Mouse (Mus musculus) midbrain, embryonic 14.5 days (tissue): ENCODE results near the gene Hist3h2ba. TPM values are rescaled to one million over a fixed set of nuclear protein-coding genes. Genes with fewer than 3 reads are reported as not detected.
A peak's percentile ranks its signal among the peaks of the same experiment; 100 is the strongest.

ENCODE experiments used
- ATAC-seq: fragments of 200-750 bp; cut with Nextera tagmentation; 2 replicates; pipeline ENCODE4 v1.8.0; 2017; ENCODE audit warnings: moderate number of reproducible peaks, moderate library complexity; ENCODE audit not compliant: low FRiP score, low TSS enrichment
- DNase-seq: peaks from one replicate; pipeline ENCODE4 v3.0.0-alpha.2; 2015
- H3K27ac ChIP-seq: fragments of 300-500 bp; sonication (generic); replicated peaks from 2 replicates; pipeline ENCODE4 v1.5.1; 2014; ENCODE audit warnings: mild to moderate bottlenecking, low read depth, low read length, moderate library complexity
- H3K27me3 ChIP-seq: fragments of 300-500 bp; sonication (generic); 2 replicates; pipeline ENCODE4 v1.6.1; 2014; ENCODE audit warnings: low read length, control low read depth, mixed read lengths; ENCODE audit not compliant: control insufficient read depth, insufficient read depth
- H3K36me3 ChIP-seq: fragments of 300-500 bp; sonication (generic); 2 replicates; pipeline ENCODE4 v1.6.1; 2014; ENCODE audit warnings: low read length, control low read depth; ENCODE audit not compliant: control insufficient read depth, insufficient read depth
- H3K4me1 ChIP-seq: fragments of 300-500 bp; sonication (generic); 2 replicates; pipeline ENCODE4 v1.6.1; 2014; ENCODE audit warnings: mild to moderate bottlenecking, antibody characterized with exemption, low read length, control low read depth; ENCODE audit not compliant: control insufficient read depth, insufficient read depth
- H3K4me2 ChIP-seq: fragments of 300-500 bp; sonication (generic); 2 replicates; pipeline ENCODE4 v1.6.1; 2014; ENCODE audit warnings: mild to moderate bottlenecking, low read length, moderate library complexity
- H3K4me3 ChIP-seq: fragments of 300-500 bp; sonication (generic); replicated peaks from 2 replicates; pipeline ENCODE4 v1.5.1; 2014; ENCODE audit warnings: low read depth, low read length
- H3K9ac ChIP-seq: fragments of 300-500 bp; sonication (generic); replicated peaks from 2 replicates; pipeline ENCODE4 v1.6.1; 2014; ENCODE audit warnings: mild to moderate bottlenecking, low read length, moderate library complexity
- H3K9me3 ChIP-seq: fragments of 300-500 bp; sonication (generic); 2 replicates; pipeline ENCODE4 v1.6.1; 2016; ENCODE audit warnings: low read length, control low read depth, mixed read lengths; ENCODE audit not compliant: control insufficient read depth
- WGBS: fragments of 180-500 bp; shearing (Covaris S2); extraction: QIAGEN DNeasy Blood & Tissue Kit; methylation state at CpG from one replicate; pipeline ENCODE4 v1.1.7; 2014; 5-methylcytosine and 5-hydroxymethylcytosine counted together
- polyA plus RNA-seq: library from polyadenylated mRNA; unstranded; fragments of >200 nt; fragmentation: Nextera tagmentation; extraction: Ambion mirVana; gene quantifications from 2 replicates; pipeline ENCODE4 v1.2.1, GENCODE M21; 2014

The Hist3h2ba gene
- polyA plus RNA-seq, 1 experiment from 2014 or later = 239 TPM

GRCm38 (mm10) chr11:58916879-58917744 lies 31.6 kb upstream of the Hist3h2ba start:
- 56% methylated on average over 14 of the region's 14 CpGs for WGBS
- ATAC-seq (no peak), DNase-seq (peak; percentile 58)
- Histone ChIP-seq H3K9ac (no peak overlapping the region), H3K27ac (no peak overlapping the region), H3K4me2 (no peak overlapping the region), H3K4me3 (no peak overlapping the region), H3K36me3 (no peaks in the 10 kb centered on the region), H3K27me3 (no peaks in the 10 kb centered on the region), H3K9me3 (no peaks in the 10 kb centered on the region), H3K4me1 (no peaks in the 10 kb centered on the region)

GRCm38 (mm10) chr11:58917745-58918366 lies 30.9 kb upstream of the Hist3h2ba start, which contains the start of gene Btnl10:
Btnl10 (plus strand) TSS chr11:58917908.
- Histone ChIP-seq H3K9me3 (no peaks in the 10 kb centered on the region), H3K4me2 (no peak within 1 kb of the TSS), H3K36me3 (no peaks in the 10 kb centered on the region), H3K27ac (no peak within 1 kb of the TSS), H3K9ac (no peak within 1 kb of the TSS), H3K4me1 (no peaks in the 10 kb centered on the region), H3K27me3 (no peaks in the 10 kb centered on the region), H3K4me3 (no peak within 1 kb of the TSS)
- ATAC-seq (no peak), DNase-seq (no peak)
- WGBS = 85% methylated on average over 12 of the region's 12 CpGs

- no peaks in the 10 kb centered on the region for H3K36me3 ChIP-seq
- DNase-seq = no peak
- no peak overlapping the region for H3K27ac ChIP-seq
- H3K9ac ChIP-seq = no peak overlapping the region
- ATAC-seq = no peak
- H3K27me3 ChIP-seq = no peaks in the 10 kb centered on the region
- no peak overlapping the region for H3K4me3 ChIP-seq
- no peaks in the 10 kb centered on the region for H3K4me1 ChIP-seq
- WGBS = 76% methylated on average over 5 of the region's 5 CpGs
- no peak overlapping the region for H3K4me2 ChIP-seq
- H3K9me3 ChIP-seq = no peaks in the 10 kb centered on the region
Measured at GRCm38 (mm10) chr11:58918759-58919158, 30.0 kb upstream of the Hist3h2ba start.

GRCm38 (mm10) chr11:58922420-58922819 lies 26.3 kb upstream of the Hist3h2ba start:
- Histone ChIP-seq H3K27ac (no peak overlapping the region), H3K4me3 (no peak overlapping the region), H3K27me3 (no peaks in the 10 kb centered on the region), H3K9me3 (no peaks in the 10 kb centered on the region), H3K9ac (no peak overlapping the region), H3K4me1 (no peaks in the 10 kb centered on the region), H3K4me2 (no peak overlapping the region), H3K36me3 (no peaks in the 10 kb centered on the region)
- WGBS = 88% methylated on average over 9 of the region's 9 CpGs
- ATAC-seq (no peak), DNase-seq (no peak)

GRCm38 (mm10) chr11:58926651-58927050 lies 22.1 kb upstream of the Hist3h2ba start:
- 84% methylated on average over 2 of the region's 3 CpGs for WGBS
- DNase-seq = no peak
- H3K9me3 ChIP-seq = no peaks in the 10 kb centered on the region

GRCm38 (mm10) chr11:58927053-58927452 lies 21.7 kb upstream of the Hist3h2ba start:
- DNase-seq = no peak
- H3K27me3 ChIP-seq = no peaks in the 10 kb centered on the region
- H3K4me2 ChIP-seq = no peak overlapping the region
- no peak overlapping the region for H3K27ac ChIP-seq
- no peak for ATAC-seq
- 0 out of 2 replicates have a peak, but pooled peaks cover 5% of the 10 kb centered on the region for H3K4me1 ChIP-seq
- H3K4me3 ChIP-seq = no peak overlapping the region
- H3K36me3 ChIP-seq = peaks cover 15% of the 10 kb centered on the region
- H3K9ac ChIP-seq = no peak overlapping the region
- 83% methylated on average over 2 of the region's 2 CpGs for WGBS
- no peaks in the 10 kb centered on the region for H3K9me3 ChIP-seq

More at GRCm38 (mm10) chr11:58926651-58927050, 22.1 kb upstream of the Hist3h2ba start:
- no peak for ATAC-seq
- Histone ChIP-seq H3K9ac (no peak overlapping the region), H3K27me3 (no peaks in the 10 kb centered on the region), H3K4me2 (no peak overlapping the region), H3K4me1 (0 out of 2 replicates have a peak, but pooled peaks cover 5% of the 10 kb centered on the region), H3K27ac (no peak overlapping the region), H3K4me3 (no peak overlapping the region), H3K36me3 (peaks cover 11% of the 10 kb centered on the region)

- Histone ChIP-seq H3K36me3 (peaks cover 25% of the 10 kb centered on the region), H3K9ac (no peak overlapping the region), H3K27ac (peak overlapping the region; percentile 49), H3K9me3 (no peaks in the 10 kb centered on the region), H3K4me1 (0 out of 2 replicates have a peak, but pooled peaks cover 5% of the 10 kb centered on the region), H3K27me3 (no peaks in the 10 kb centered on the region), H3K4me2 (peak overlapping the region; percentile 34), H3K4me3 (no peak overlapping the region)
- 33% methylated on average over 20 of the region's 20 CpGs for WGBS
- DNase-seq = peak; percentile 86
- peak; percentile 71; the same call in 1 of the 2 replicates for ATAC-seq
Measured at GRCm38 (mm10) chr11:58927790-58928651, 20.7 kb upstream of the Hist3h2ba start.

- no peak for ATAC-seq
- H3K27me3 ChIP-seq = no peaks in the 10 kb centered on the region
- no peak for DNase-seq
- no peak overlapping the region for H3K4me3 ChIP-seq
- 83% methylated on average over 4 of the region's 4 CpGs for WGBS
- no peak overlapping the region for H3K9ac ChIP-seq
- H3K4me1 ChIP-seq = 0 out of 2 replicates have a peak, but pooled peaks cover 5% of the 10 kb centered on the region
- H3K27ac ChIP-seq = no peak overlapping the region
- no peak overlapping the region for H3K4me2 ChIP-seq
- H3K36me3 ChIP-seq = peaks cover 36% of the 10 kb centered on the region
- no peaks in the 10 kb centered on the region for H3K9me3 ChIP-seq
Measured at GRCm38 (mm10) chr11:58929055-58929454, 19.7 kb upstream of the Hist3h2ba start.
